Mouse (Mus musculus) heart, embryonic 11.5 days (tissue): ENCODE data around the gene Atp5j2. TPM values are rescaled to one million over a fixed set of nuclear protein-coding genes. Genes with fewer than 3 reads are reported as not detected.

Experiments
- ATAC-seq: fragments of 200-750 bp; cut with Nextera tagmentation; replicated peaks from 2 replicates; pipeline ENCODE4 v1.8.0; 2017; ENCODE audit warnings: moderate library complexity; ENCODE audit not compliant: insufficient number of reproducible peaks, low FRiP score, low TSS enrichment
- H3K27ac ChIP-seq: fragments of 300-500 bp; sonication (generic); 2 replicates; pipeline ENCODE4 v1.5.1; 2014; ENCODE audit warnings: mild to moderate bottlenecking, low read depth, low read length
- H3K27me3 ChIP-seq: fragments of 300-500 bp; sonication (generic); 2 replicates; pipeline ENCODE4 v1.6.1; 2014; ENCODE audit warnings: mild to moderate bottlenecking, low read length, mixed read lengths; ENCODE audit not compliant: control insufficient read depth, insufficient read depth
- H3K36me3 ChIP-seq: fragments of 300-500 bp; sonication (generic); 2 replicates; pipeline ENCODE4 v1.6.1; 2014; ENCODE audit warnings: mild to moderate bottlenecking, low read length, moderate library complexity, mixed read lengths; ENCODE audit not compliant: control insufficient read depth, insufficient read depth
- H3K4me1 ChIP-seq: fragments of 300-500 bp; sonication (generic); 2 replicates; pipeline ENCODE4 v1.6.1; 2014; ENCODE audit warnings: low read length; ENCODE audit not compliant: control insufficient read depth, insufficient read depth
- H3K4me2 ChIP-seq: fragments of 300-500 bp; sonication (generic); 2 replicates; pipeline ENCODE4 v1.6.1; 2014; ENCODE audit warnings: mild to moderate bottlenecking, moderate library complexity
- H3K4me3 ChIP-seq: fragments of 300-500 bp; sonication (generic); 2 replicates; pipeline ENCODE4 v1.5.1; 2014; ENCODE audit warnings: low read depth, low read length
- H3K9ac ChIP-seq: fragments of 300-500 bp; sonication (generic); 2 replicates; pipeline ENCODE4 v1.6.1; 2014; ENCODE audit warnings: mild to moderate bottlenecking, low read depth, low read length, moderate library complexity
- H3K9me3 ChIP-seq: fragments of 300-500 bp; sonication (generic); replicated peaks from 2 replicates; pipeline ENCODE4 v1.6.1; 2016; ENCODE audit warnings: low read length; ENCODE audit not compliant: control insufficient read depth
- WGBS: fragments of 180-500 bp; shearing (Covaris S2); extraction: QIAGEN DNeasy Blood & Tissue Kit; methylation state at CpG from one replicate; pipeline ENCODE4 v1.1.7; 2014; ENCODE audit not compliant: insufficient replicate concordance; 5-methylcytosine and 5-hydroxymethylcytosine counted together
- polyA plus RNA-seq: library from polyadenylated mRNA; unstranded; fragments of >200 nt; fragmentation: Nextera tagmentation; extraction: Ambion mirVana; gene quantifications from 2 replicates; pipeline ENCODE4 v1.2.1, GENCODE M21; 2014

Atp5j2 gene
- polyA plus RNA-seq, 1 experiment from 2014 or later = 928 TPM

DNA sequence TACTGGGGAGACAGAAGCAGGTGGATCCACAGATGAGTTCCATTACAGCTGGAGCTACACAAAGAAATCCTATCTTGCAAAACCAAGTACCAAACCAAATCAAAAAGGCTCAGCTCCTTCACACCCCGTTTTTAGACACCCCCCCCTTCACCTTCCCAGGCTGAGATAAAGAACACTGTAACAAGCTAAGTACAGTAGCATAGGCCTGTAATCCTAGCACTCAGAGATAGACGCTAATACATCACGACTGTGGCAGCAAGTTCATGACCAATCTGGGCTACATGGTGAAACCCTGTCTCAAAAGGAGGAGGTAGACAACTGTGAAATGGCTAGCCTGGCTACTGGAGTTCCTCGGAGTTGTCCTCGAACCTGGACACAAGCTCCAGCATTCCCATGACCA, 1.5 kb downstream of the Atp5j2 start:
- Histone ChIP-seq H3K27ac (peak overlapping the region; percentile 95; the same call in 1 of the 2 replicates), H3K4me2 (peak overlapping the region; percentile 94), H3K27me3 (no peaks in the 10 kb centered on the region), H3K4me1 (peaks cover 13% of the 10 kb centered on the region), H3K4me3 (peak overlapping the region; percentile 82), H3K36me3 (peaks cover 30% of the 10 kb centered on the region), H3K9me3 (no peaks in the 10 kb centered on the region), H3K9ac (peak overlapping the region; percentile 99)
- 24% methylated on average over 5 of the region's 5 CpGs for WGBS
- ATAC-seq = no peak

DNA sequence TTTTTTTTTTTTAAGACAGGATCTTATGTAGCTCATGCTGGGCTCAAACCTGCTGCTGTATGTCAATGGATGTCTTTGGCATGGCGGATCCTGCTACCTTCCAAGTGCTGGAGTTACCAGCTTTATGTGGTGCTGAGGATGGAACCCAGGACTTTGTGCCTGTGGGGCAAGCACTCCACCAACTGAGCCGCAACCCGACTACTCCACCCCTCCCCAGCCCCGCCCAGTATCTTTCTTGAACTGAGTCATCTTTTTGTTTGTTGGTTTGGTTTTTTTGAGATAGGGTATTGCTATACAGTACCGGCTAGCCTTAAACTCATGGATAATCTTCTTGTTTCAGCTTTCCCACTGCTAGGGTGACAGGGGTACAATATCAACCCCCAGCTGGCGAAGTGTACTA, 2.4 kb downstream of the Atp5j2 start:
- peaks cover 31% of the 10 kb centered on the region for H3K36me3 ChIP-seq
- peak overlapping the region; percentile 82; the same call in 1 of the 2 replicates for H3K4me3 ChIP-seq
- no peak for ATAC-seq
- H3K9ac ChIP-seq = no peak overlapping the region
- no peaks in the 10 kb centered on the region for H3K27me3 ChIP-seq
- 84% methylated on average over 6 of the region's 6 CpGs for WGBS
- H3K4me2 ChIP-seq = peak overlapping the region; percentile 94
- H3K27ac ChIP-seq = no peak overlapping the region
- no peaks in the 10 kb centered on the region for H3K9me3 ChIP-seq
- peaks cover 13% of the 10 kb centered on the region for H3K4me1 ChIP-seq

DNA sequence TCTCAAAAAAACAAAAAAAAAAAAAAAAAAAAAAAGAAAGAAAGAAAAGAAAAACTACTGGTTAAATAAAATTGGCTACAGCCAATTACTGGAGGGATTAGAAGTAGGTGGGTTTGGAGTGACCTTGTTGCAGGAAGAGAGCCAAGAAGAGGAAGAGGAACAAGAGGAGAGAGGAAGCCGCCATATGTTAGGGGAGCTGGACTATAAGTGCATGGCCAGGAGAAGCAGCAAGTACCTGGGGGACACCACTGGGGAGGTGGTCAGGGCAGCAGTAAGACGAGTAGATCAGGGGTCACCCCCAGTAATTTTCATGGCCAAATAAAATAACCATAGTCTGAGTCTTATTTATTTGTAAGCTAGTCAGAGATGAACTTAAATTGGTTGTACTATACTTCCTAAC, 6.6 kb downstream of the Atp5j2 start:
- Histone ChIP-seq H3K27ac (no peak overlapping the region), H3K9me3 (no peaks in the 10 kb centered on the region), H3K9ac (no peak overlapping the region), H3K4me3 (no peak overlapping the region), H3K4me1 (peaks cover 11% of the 10 kb centered on the region), H3K27me3 (no peaks in the 10 kb centered on the region), H3K36me3 (peaks cover 62% of the 10 kb centered on the region), H3K4me2 (no peak overlapping the region)
- WGBS = 95% methylated on average over 2 of the region's 2 CpGs
- ATAC-seq = no peak

DNA sequence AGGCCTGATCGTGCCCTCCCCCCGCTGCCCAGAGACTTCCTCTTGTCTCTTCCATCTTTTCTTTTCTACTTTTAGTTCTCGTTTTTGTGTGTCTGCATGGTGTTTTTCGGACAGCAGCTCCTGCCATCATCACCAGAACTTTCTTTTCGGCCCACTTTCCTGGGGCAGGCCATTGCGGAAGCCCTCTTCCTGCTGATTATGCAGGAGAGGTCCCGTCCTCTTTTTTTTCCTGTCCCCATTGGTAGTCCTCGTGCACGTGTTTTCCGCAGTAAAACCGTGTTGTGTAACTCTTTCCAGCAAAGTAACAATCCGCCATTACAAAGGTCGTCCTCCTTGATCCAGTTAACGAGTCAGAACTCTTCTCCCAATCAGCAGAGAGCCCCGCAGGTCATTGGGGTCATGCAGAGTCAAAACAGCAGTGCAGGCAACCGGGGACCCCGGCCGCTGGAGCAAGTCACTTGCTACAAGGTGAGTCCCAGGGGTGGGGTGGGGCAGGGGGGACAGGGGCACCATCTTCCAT, 13.3 kb downstream of the Atp5j2 start:
- 0 out of 2 replicates have a peak, but pooled peaks cover 2% of the 10 kb centered on the region for H3K4me1 ChIP-seq
- no peak overlapping the region for H3K27ac ChIP-seq
- no peak for ATAC-seq
- WGBS = 85% methylated on average over 18 of the region's 18 CpGs
- no peaks in the 10 kb centered on the region for H3K27me3 ChIP-seq
- H3K36me3 ChIP-seq = peaks cover 55% of the 10 kb centered on the region
- no peaks in the 10 kb centered on the region for H3K9me3 ChIP-seq
- H3K9ac ChIP-seq = no peak overlapping the region
- no peak overlapping the region for H3K4me3 ChIP-seq
- no peak overlapping the region for H3K4me2 ChIP-seq

DNA sequence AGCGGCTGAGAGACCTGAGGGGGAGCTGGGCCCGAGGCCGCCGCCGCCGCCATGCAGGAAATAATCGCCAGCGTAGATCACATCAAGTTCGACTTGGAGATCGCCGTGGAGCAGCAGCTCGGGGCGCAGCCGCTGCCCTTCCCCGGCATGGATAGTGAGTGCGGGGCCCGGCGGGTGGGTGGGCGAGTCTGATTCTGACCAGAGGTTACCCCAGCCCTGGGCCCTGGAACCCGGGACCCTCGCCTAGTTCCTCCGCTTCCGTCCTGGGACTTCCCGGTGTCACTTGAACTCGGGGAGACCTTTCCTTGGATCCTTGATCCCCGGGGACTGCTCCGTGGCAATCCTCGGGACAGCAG, 24.6 kb downstream of the Atp5j2 start:
- Histone ChIP-seq H3K4me1 (peaks cover 22% of the 10 kb centered on the region), H3K4me3 (peak overlapping the region; percentile 95), H3K36me3 (peaks cover 12% of the 10 kb centered on the region), H3K4me2 (peak overlapping the region; percentile 95), H3K9me3 (no peaks in the 10 kb centered on the region), H3K9ac (peak overlapping the region; percentile 92), H3K27ac (peak overlapping the region; percentile 77), H3K27me3 (no peaks in the 10 kb centered on the region)
- 0% methylated on average over 26 of the region's 28 CpGs for WGBS
- peak; percentile 40 for ATAC-seq

DNA sequence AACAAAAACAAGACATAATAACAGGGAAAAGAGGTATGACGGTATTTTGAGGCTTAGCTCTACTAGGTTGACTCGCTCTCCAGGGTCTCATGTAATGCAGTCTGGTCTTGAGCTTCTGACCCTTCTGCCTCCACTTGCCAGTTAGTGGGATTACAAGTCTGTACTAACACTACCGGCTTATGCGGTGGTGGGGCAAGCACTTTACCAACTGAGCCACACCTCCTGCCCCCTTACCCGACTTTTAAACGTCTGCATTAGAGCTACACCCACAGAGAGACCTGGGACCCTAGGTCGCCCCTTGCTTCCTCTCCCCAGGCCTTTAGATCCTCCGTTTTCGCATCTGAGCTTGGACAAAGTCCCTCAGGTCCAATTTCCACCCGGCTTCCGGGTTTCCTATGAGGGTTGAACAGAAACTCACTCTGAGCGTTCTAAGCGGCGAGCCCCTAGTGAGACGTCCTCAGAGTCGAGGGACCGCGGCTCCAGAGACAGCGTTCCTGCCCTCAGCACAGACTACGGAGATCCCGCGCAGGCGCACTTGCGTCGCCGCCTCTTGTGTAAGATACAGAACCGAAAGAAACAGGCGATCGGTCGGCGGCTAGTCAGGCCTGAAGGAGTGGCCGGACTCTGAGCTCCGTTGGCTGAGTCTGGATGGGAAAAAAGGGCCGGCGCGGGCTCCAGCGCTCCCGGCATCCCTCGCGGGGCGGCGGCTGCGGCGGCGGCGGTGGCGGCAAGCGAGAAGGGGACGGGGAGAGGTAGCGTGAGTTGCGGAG, 25.1 kb downstream of the Atp5j2 start, which contains the start of the genes Ptcd1 and Cpsf4:
Gene Ptcd1 (minus strand): TSS at position 573 of the 770 bp plus-strand sequence.
Gene Cpsf4 (plus strand): TSS at position 678 of the 770 bp plus-strand sequence.
- Histone ChIP-seq H3K4me1 (peaks cover 22% of the 10 kb centered on the region), H3K4me3 (peak within 1 kb of the TSS; percentile 95), H3K9ac (peak within 1 kb of the TSS; percentile 92), H3K4me2 (peak within 1 kb of the TSS; percentile 95), H3K36me3 (peaks cover 8% of the 10 kb centered on the region), H3K27ac (peak within 1 kb of the TSS; percentile 88), H3K9me3 (no peaks in the 10 kb centered on the region), H3K27me3 (no peaks in the 10 kb centered on the region)
- ATAC-seq = peak; percentile 92
- under 1% methylated on average over 51 of the region's 51 CpGs for WGBS

DNA sequence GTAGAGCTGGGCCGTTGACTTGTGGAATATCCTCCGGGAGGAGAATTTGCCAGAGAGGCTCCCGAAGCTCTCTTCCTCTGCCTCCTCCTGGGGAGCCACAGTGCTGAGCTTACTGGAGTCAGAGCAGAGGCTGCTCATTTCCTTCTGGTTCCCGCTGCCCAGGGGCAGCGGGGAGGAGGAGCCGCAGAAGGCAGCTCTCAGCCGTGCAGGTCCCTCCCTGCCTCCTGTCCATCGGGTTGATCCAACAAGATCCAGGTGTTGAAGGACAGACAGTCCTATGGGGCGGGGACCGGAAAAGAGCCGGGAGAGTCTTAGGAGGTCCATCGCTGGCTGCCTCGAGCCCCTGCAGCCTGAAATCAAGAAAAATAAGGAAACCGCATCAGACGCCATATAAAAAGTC, 26.7 kb downstream of the Atp5j2 start:
- no peak overlapping the region for H3K27ac ChIP-seq
- H3K4me1 ChIP-seq = peaks cover 22% of the 10 kb centered on the region
- H3K9me3 ChIP-seq = no peaks in the 10 kb centered on the region
- H3K27me3 ChIP-seq = no peaks in the 10 kb centered on the region
- WGBS = 86% methylated on average over 15 of the region's 15 CpGs
- H3K4me2 ChIP-seq = no peak overlapping the region
- peaks cover 4% of the 10 kb centered on the region for H3K36me3 ChIP-seq
- ATAC-seq = no peak
- H3K9ac ChIP-seq = no peak overlapping the region
- no peak overlapping the region for H3K4me3 ChIP-seq

DNA sequence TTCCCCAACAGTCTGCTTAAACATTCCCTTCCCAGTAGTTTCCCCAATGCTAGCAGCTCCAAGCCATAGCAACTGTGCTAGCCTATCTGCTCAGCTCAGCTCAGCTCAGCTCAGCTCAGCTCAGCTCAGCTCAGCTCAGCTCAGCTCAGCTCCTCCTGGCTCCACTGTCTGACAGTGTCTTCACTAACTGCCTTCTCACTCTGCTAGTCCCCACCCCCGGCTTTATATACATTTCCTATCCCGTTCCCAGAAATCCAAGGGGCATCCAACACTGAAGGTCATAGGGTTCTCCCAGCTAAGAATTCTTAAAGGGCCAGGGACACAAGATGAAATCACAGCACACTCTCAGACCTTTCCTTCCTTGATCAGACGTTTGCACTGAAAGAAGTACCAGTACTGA, 27.2 kb downstream of the Atp5j2 start:
- H3K4me2 ChIP-seq = no peak overlapping the region
- H3K4me3 ChIP-seq = no peak overlapping the region
- 72% methylated on average over 3 of the region's 3 CpGs for WGBS
- H3K9ac ChIP-seq = no peak overlapping the region
- no peaks in the 10 kb centered on the region for H3K9me3 ChIP-seq
- no peak for ATAC-seq
- H3K27me3 ChIP-seq = no peaks in the 10 kb centered on the region
- no peak overlapping the region for H3K27ac ChIP-seq
- peaks cover 22% of the 10 kb centered on the region for H3K4me1 ChIP-seq
- peaks cover 4% of the 10 kb centered on the region for H3K36me3 ChIP-seq
